Mouse (Mus musculus) heart, embryonic 14.5 days (tissue): Measurements from ENCODE around the gene Cntn4. TPM values are rescaled to one million over a fixed set of nuclear protein-coding genes. Genes with fewer than 3 reads are reported as not detected.

ENCODE experiments used
- ATAC-seq: fragments of 200-750 bp; cut with Nextera tagmentation; 2 replicates; pipeline ENCODE4 v1.8.0; 2017; ENCODE audit warnings: low read depth, moderate TSS enrichment; ENCODE audit not compliant: insufficient number of reproducible peaks, insufficient read depth, low FRiP score
- H3K27ac ChIP-seq, 2 experiments: fragments of 200-500 bp in 1 of 2; fragments of 300-500 bp in 1 of 2; sonication (generic) in 1 of 2; replicated peaks in 1 of 2; 2 replicates each; pipeline ENCODE4 v1.5.1; 2012 to 2014; ENCODE audit warnings: low read depth in 2 of 2, low read length in 2 of 2, control low read depth in 1 of 2, mild to moderate bottlenecking in 1 of 2, mixed read lengths in 1 of 2; ENCODE audit not compliant: control insufficient read depth in 1 of 2, insufficient read depth in 1 of 2
- H3K27me3 ChIP-seq: fragments of 300-500 bp; sonication (generic); 2 replicates; pipeline ENCODE4 v1.6.1; 2014; ENCODE audit warnings: mild to moderate bottlenecking, low read length, control low read depth; ENCODE audit not compliant: control insufficient read depth, insufficient read depth
- H3K36me3 ChIP-seq: fragments of 300-500 bp; sonication (generic); 2 replicates; pipeline ENCODE4 v1.6.1; 2014; ENCODE audit warnings: mild to moderate bottlenecking, control low read depth, low read length, mixed read lengths; ENCODE audit not compliant: control insufficient read depth, insufficient read depth
- H3K4me1 ChIP-seq, 2 experiments: fragments of 200-500 bp in 1 of 2; fragments of 300-500 bp in 1 of 2; sonication (generic) in 1 of 2; 2 replicates each; pipeline ENCODE4 v1.6.1; 2012 to 2014; ENCODE audit warnings: low read length in 2 of 2, control low read depth in 1 of 2, mixed read lengths in 1 of 2; ENCODE audit not compliant: control insufficient read depth in 2 of 2, insufficient read depth in 2 of 2
- H3K4me2 ChIP-seq: fragments of 300-500 bp; sonication (generic); 2 replicates; pipeline ENCODE4 v1.6.1; 2014; ENCODE audit warnings: mild to moderate bottlenecking, low read length
- H3K4me3 ChIP-seq, 2 experiments: fragments of 200-500 bp in 1 of 2; fragments of 300-500 bp in 1 of 2; sonication (generic) in 1 of 2; 2 replicates each; pipeline ENCODE4 v1.5.1; 2012 to 2014; ENCODE audit warnings: low read length in 2 of 2, mild to moderate bottlenecking in 2 of 2, control low read depth in 1 of 2, low read depth in 1 of 2, moderate library complexity in 1 of 2; ENCODE audit not compliant: control insufficient read depth in 1 of 2, insufficient read depth in 1 of 2
- H3K9ac ChIP-seq: fragments of 300-500 bp; sonication (generic); 2 replicates; pipeline ENCODE4 v1.6.1; 2014; ENCODE audit warnings: mild to moderate bottlenecking, low read length
- H3K9me3 ChIP-seq: fragments of 300-500 bp; sonication (generic); 2 replicates; pipeline ENCODE4 v1.6.1; 2016; ENCODE audit warnings: low read length, control low read depth; ENCODE audit not compliant: control insufficient read depth
- WGBS: fragments of 180-500 bp; shearing (Covaris S2); extraction: QIAGEN DNeasy Blood & Tissue Kit; methylation state at CpG from one replicate; pipeline ENCODE4 v1.1.7; 2014; 5-methylcytosine and 5-hydroxymethylcytosine counted together
- polyA plus RNA-seq: library from polyadenylated mRNA; unstranded; fragments of >200 nt; fragmentation: Nextera tagmentation; extraction: Ambion mirVana; gene quantifications from 2 replicates; pipeline ENCODE4 v1.2.1, GENCODE M21; 2014

The Cntn4 gene
- polyA plus RNA-seq, 1 experiment from 2014 or later, result 1.5 TPM

- H3K4me2 ChIP-seq, result no peak overlapping the region
- H3K4me3 ChIP-seq, result no peak overlapping the region
- H3K27ac ChIP-seq, result no peak overlapping the region
- no peak overlapping the region for H3K9ac ChIP-seq
- peaks cover 10% of the 10 kb centered on the region; the same call in 1 of the 2 replicates for H3K27me3 ChIP-seq
- H3K4me1 ChIP-seq, result no peaks in the 10 kb centered on the region
- no peaks in the 10 kb centered on the region for H3K9me3 ChIP-seq
- H3K36me3 ChIP-seq, result no peaks in the 10 kb centered on the region
- no peak for ATAC-seq
- 59% methylated on average over 4 of the region's 4 CpGs for WGBS
Measured at GRCm38 (mm10) chr6:105684123-105684522, 6.7 kb downstream of the Cntn4 start.

GRCm38 (mm10) chr6:105688195-105688594, 10.7 kb downstream of the Cntn4 start:
- ATAC-seq, result no peak
- Histone ChIP-seq H3K4me2 (no peak overlapping the region), H3K9me3 (no peaks in the 10 kb centered on the region), H3K27me3 (no peaks in the 10 kb centered on the region), H3K27ac (no peak overlapping the region), H3K36me3 (no peaks in the 10 kb centered on the region), H3K4me1 (no peaks in the 10 kb centered on the region), H3K9ac (no peak overlapping the region), H3K4me3 (no peak overlapping the region)

- no peak overlapping the region for H3K4me3 ChIP-seq
- no peak overlapping the region for H3K9ac ChIP-seq
- H3K9me3 ChIP-seq, result no peaks in the 10 kb centered on the region
- no peaks in the 10 kb centered on the region for H3K36me3 ChIP-seq
- H3K4me1 ChIP-seq, result no peaks in the 10 kb centered on the region
- no peak for ATAC-seq
- H3K27me3 ChIP-seq, result no peaks in the 10 kb centered on the region
- no peak overlapping the region for H3K4me2 ChIP-seq
- 29% methylated on average over 6 of the region's 6 CpGs for WGBS
- H3K27ac ChIP-seq, result no peak overlapping the region
Measured at GRCm38 (mm10) chr6:105742026-105742425, 64.6 kb downstream of the Cntn4 start.

GRCm38 (mm10) chr6:105780616-105781015, 103.2 kb downstream of the Cntn4 start:
- Histone ChIP-seq H3K27me3 (no peaks in the 10 kb centered on the region), H3K4me2 (no peak overlapping the region), H3K9ac (no peak overlapping the region), H3K9me3 (no peaks in the 10 kb centered on the region), H3K36me3 (no peaks in the 10 kb centered on the region), H3K4me1 (no peaks in the 10 kb centered on the region), H3K4me3 (no peak overlapping the region), H3K27ac (no peak overlapping the region)
- WGBS, result 57% methylated on average over 1 of the region's 1 CpGs
- ATAC-seq, result no peak

- no peaks in the 10 kb centered on the region for H3K27me3 ChIP-seq
- no peak overlapping the region for H3K4me2 ChIP-seq
- H3K4me1 ChIP-seq, result no peaks in the 10 kb centered on the region
- no peak overlapping the region for H3K27ac ChIP-seq
- H3K9me3 ChIP-seq, result no peaks in the 10 kb centered on the region
- H3K36me3 ChIP-seq, result no peaks in the 10 kb centered on the region
- 87% methylated on average over 2 of the region's 2 CpGs for WGBS
- no peak for ATAC-seq
- no peak overlapping the region for H3K4me3 ChIP-seq
- H3K9ac ChIP-seq, result no peak overlapping the region
Measured at GRCm38 (mm10) chr6:105788462-105788861, 111.0 kb downstream of the Cntn4 start.

- ATAC-seq, result no peak
Measured at GRCm38 (mm10) chr6:105835099-105835498, 157.6 kb downstream of the Cntn4 start.

GRCm38 (mm10) chr6:105847296-105847695, 169.8 kb downstream of the Cntn4 start:
- WGBS, result 45% methylated on average over 1 of the region's 1 CpGs
- no peak overlapping the region for H3K4me3 ChIP-seq
- H3K4me1 ChIP-seq, result no peaks in the 10 kb centered on the region
- ATAC-seq, result no peak
- no peaks in the 10 kb centered on the region for H3K9me3 ChIP-seq
- no peak overlapping the region for H3K4me2 ChIP-seq
- no peaks in the 10 kb centered on the region for H3K36me3 ChIP-seq
- no peaks in the 10 kb centered on the region for H3K27me3 ChIP-seq
- no peak overlapping the region for H3K27ac ChIP-seq
- H3K9ac ChIP-seq, result no peak overlapping the region

More at GRCm38 (mm10) chr6:105835099-105835498, 157.6 kb downstream of the Cntn4 start:
- H3K4me1 ChIP-seq, result no peaks in the 10 kb centered on the region
- H3K9ac ChIP-seq, result no peak overlapping the region
- H3K27ac ChIP-seq, result no peak overlapping the region
- no peak overlapping the region for H3K4me2 ChIP-seq
- no peaks in the 10 kb centered on the region for H3K9me3 ChIP-seq
- H3K36me3 ChIP-seq, result no peaks in the 10 kb centered on the region
- H3K27me3 ChIP-seq, result no peaks in the 10 kb centered on the region
- no peak overlapping the region for H3K4me3 ChIP-seq

- Histone ChIP-seq H3K27me3 (no peaks in the 10 kb centered on the region), H3K4me1 (no peaks in the 10 kb centered on the region), H3K9ac (no peak overlapping the region), H3K4me2 (no peak overlapping the region), H3K27ac (no peak overlapping the region), H3K4me3 (no peak overlapping the region), H3K36me3 (no peaks in the 10 kb centered on the region), H3K9me3 (no peaks in the 10 kb centered on the region)
- 75% methylated on average over 4 of the region's 4 CpGs for WGBS
- no peak for ATAC-seq
Measured at GRCm38 (mm10) chr6:105892838-105893237, 215.4 kb downstream of the Cntn4 start.
